Mouse (Mus musculus): ENCODE measurements at regions not wholly inside any gene's neighbourhood (a gene's known extent, or its start where the extent isn't known, plus 50 kb on each side); places are given as distances from the start of the nearest gene placed in this dataset.
A peak's percentile ranks its signal among the peaks of the same experiment; 100 is the strongest.

GRCm38 (mm10) chr11:71976724-71977481 lies 60.4 kb downstream of the Aipl1 start:
- DNase-seq, result no peak

GRCm38 (mm10) chr11:71971351-71971750 lies 66.0 kb downstream of the Aipl1 start:
- DNase-seq, result no peak

GRCm38 (mm10) chr11:71962306-71962705 lies 75.0 kb downstream of the Aipl1 start:
- DNase-seq, result no peak

- no peak for DNase-seq
Measured at GRCm38 (mm10) chr11:71952533-71952932, 84.8 kb downstream of the Aipl1 start.

GRCm38 (mm10) chr11:71947161-71947560 lies 90.1 kb downstream of the Aipl1 start:
- DNase-seq, result no peak

- DNase-seq, result no peak
Measured at GRCm38 (mm10) chr11:71945098-71945413, 92.3 kb downstream of the Aipl1 start.

GRCm38 (mm10) chr11:71944398-71945097 lies 92.8 kb downstream of the Aipl1 start:
- no peak for DNase-seq

GRCm38 (mm10) chr11:71943512-71943911 lies 93.8 kb downstream of the Aipl1 start:
- DNase-seq, result no peak

GRCm38 (mm10) chr11:71939066-71939465 lies 98.2 kb downstream of the Aipl1 start:
- no peak for DNase-seq

- DNase-seq, result peak in 1 of 2 experiments; percentile 48
Measured at GRCm38 (mm10) chr11:71937108-71937507, 100.2 kb downstream of the Aipl1 start.

- DNase-seq, result no peak
Measured at GRCm38 (mm10) chr11:71929716-71930488, 107.4 kb downstream of the Aipl1 start.

- no peak for DNase-seq
Measured at GRCm38 (mm10) chr11:71914665-71915064, 122.6 kb downstream of the Aipl1 start.

- DNase-seq, result no peak
Measured at GRCm38 (mm10) chr11:71912626-71913025, 124.7 kb downstream of the Aipl1 start.

GRCm38 (mm10) chr11:71911284-71911683 lies 126.0 kb downstream of the Aipl1 start:
- DNase-seq, result no peak

- peak in 1 of 2 experiments; percentile 2 for DNase-seq
Measured at GRCm38 (mm10) chr11:71908616-71909015, 128.7 kb downstream of the Aipl1 start.

- DNase-seq, result no peak
Measured at GRCm38 (mm10) chr11:71903020-71903410, 134.3 kb downstream of the Aipl1 start.

- no peak for DNase-seq
Measured at GRCm38 (mm10) chr11:71902304-71903019, 134.8 kb downstream of the Aipl1 start.

GRCm38 (mm10) chr11:71900816-71901215 lies 136.5 kb downstream of the Aipl1 start:
- DNase-seq, result no peak

- no peak for DNase-seq
Measured at GRCm38 (mm10) chr11:71897551-71897950, 139.8 kb downstream of the Aipl1 start.

GRCm38 (mm10) chr11:71897141-71897540 lies 140.2 kb downstream of the Aipl1 start:
- no peak for DNase-seq

- DNase-seq, result no peak
Measured at GRCm38 (mm10) chr11:71891181-71891580, 141.5 kb downstream of the Wscd1 start.

GRCm38 (mm10) chr11:71889161-71889560 lies 139.4 kb downstream of the Wscd1 start:
- no peak for DNase-seq

GRCm38 (mm10) chr11:71887211-71887610 lies 137.5 kb downstream of the Wscd1 start:
- no peak for DNase-seq
